Mouse (Mus musculus) neural tube, embryonic 11.5 days (tissue): Measurements from ENCODE around the gene Tedc2. TPM values are rescaled to one million over a fixed set of nuclear protein-coding genes. Genes with fewer than 3 reads are reported as not detected.

Experiments
- ATAC-seq: fragments of 200-750 bp; cut with Nextera tagmentation; 2 replicates; pipeline ENCODE4 v1.8.0; 2017; ENCODE audit warnings: moderate number of reproducible peaks, mild to moderate bottlenecking, moderate TSS enrichment, moderate library complexity; ENCODE audit not compliant: insufficient read depth, low FRiP score, low TSS enrichment
- DNase-seq: peaks from one replicate; pipeline ENCODE4 v3.0.0-alpha.2; 2015; ENCODE audit warnings: low spot score
- H3K27ac ChIP-seq: fragments of 300-500 bp; sonication (generic); 2 replicates; pipeline ENCODE4 v1.5.1; 2014; ENCODE audit warnings: low read depth, mild to moderate bottlenecking, low read length
- H3K27me3 ChIP-seq: fragments of 300-500 bp; sonication (generic); 2 replicates; pipeline ENCODE4 v1.6.1; 2014; ENCODE audit warnings: mild to moderate bottlenecking, low read length, mixed read lengths; ENCODE audit not compliant: control insufficient read depth, insufficient read depth
- H3K36me3 ChIP-seq: fragments of 300-500 bp; sonication (generic); 2 replicates; pipeline ENCODE4 v1.6.1; 2014; ENCODE audit warnings: mild to moderate bottlenecking, low read length, moderate library complexity, mixed read lengths; ENCODE audit not compliant: control insufficient read depth, insufficient read depth
- H3K4me1 ChIP-seq: fragments of 300-500 bp; sonication (generic); 2 replicates; pipeline ENCODE4 v1.6.1; 2014; ENCODE audit warnings: low read length, mixed read lengths; ENCODE audit not compliant: control insufficient read depth, insufficient read depth
- H3K4me2 ChIP-seq: fragments of 300-500 bp; sonication (generic); 2 replicates; pipeline ENCODE4 v1.6.1; 2014; ENCODE audit warnings: low read depth, mild to moderate bottlenecking, moderate library complexity
- H3K4me3 ChIP-seq: fragments of 300-500 bp; sonication (generic); 2 replicates; pipeline ENCODE4 v1.5.1; 2014; ENCODE audit warnings: low read depth, low read length
- H3K9ac ChIP-seq: fragments of 300-500 bp; sonication (generic); 2 replicates; pipeline ENCODE4 v1.6.1; 2014; ENCODE audit warnings: mild to moderate bottlenecking, low read length
- H3K9me3 ChIP-seq: fragments of 300-500 bp; sonication (generic); 2 replicates; pipeline ENCODE4 v1.6.1; 2016; ENCODE audit warnings: low read length; ENCODE audit not compliant: control insufficient read depth
- WGBS: fragments of 180-500 bp; shearing (Covaris S2); extraction: QIAGEN DNeasy Blood & Tissue Kit; methylation state at CpG from one replicate; pipeline ENCODE4 v1.1.7; 2014; 5-methylcytosine and 5-hydroxymethylcytosine counted together
- polyA plus RNA-seq: library from polyadenylated mRNA; unstranded; fragments of >200 nt; fragmentation: Nextera tagmentation; extraction: Ambion mirVana; gene quantifications from 2 replicates; pipeline ENCODE4 v1.2.1, GENCODE M21; 2014

Tedc2 gene
- 16.7 and 18.3 TPM in 2 replicates for polyA plus RNA-seq

GRCm38 (mm10) chr17:24220435-24221411 lies at the start of gene Tedc2:
Tedc2 (minus strand) TSS chr17:24220851.
- ATAC-seq: peak; percentile 86

GRCm38 (mm10) chr17:24267133-24267532 lies 46.5 kb upstream of the Tedc2 start:
- DNase-seq: no peak
- WGBS: 89% methylated on average over 1 of the region's 1 CpGs
- H3K4me1 ChIP-seq: no peaks in the 10 kb centered on the region
- H3K9ac ChIP-seq: no peak overlapping the region
- no peaks in the 10 kb centered on the region for H3K36me3 ChIP-seq
- ATAC-seq: no peak
- H3K4me3 ChIP-seq: no peak overlapping the region
- H3K27me3 ChIP-seq: no peaks in the 10 kb centered on the region
- no peaks in the 10 kb centered on the region for H3K9me3 ChIP-seq
- H3K4me2 ChIP-seq: no peak overlapping the region
- no peak overlapping the region for H3K27ac ChIP-seq

More at GRCm38 (mm10) chr17:24220435-24221411, at the start of gene Tedc2:
- Histone ChIP-seq H3K27ac (no peak within 1 kb of the TSS), H3K9ac (peak within 1 kb of the TSS; percentile 69), H3K4me1 (peaks cover 13% of the 10 kb centered on the region), H3K36me3 (peaks cover 13% of the 10 kb centered on the region), H3K4me2 (peak within 1 kb of the TSS; percentile 92), H3K9me3 (no peaks in the 10 kb centered on the region), H3K27me3 (no peaks in the 10 kb centered on the region), H3K4me3 (peak within 1 kb of the TSS; percentile 78)
- DNase-seq: peak; percentile 92
- WGBS: 6% methylated on average over 41 of the region's 41 CpGs

GRCm38 (mm10) chr17:24264766-24265165 lies 44.1 kb upstream of the Tedc2 start:
- WGBS: 91% methylated on average over 2 of the region's 2 CpGs
- no peak for DNase-seq

GRCm38 (mm10) chr17:24260516-24260915 lies 39.9 kb upstream of the Tedc2 start:
- Histone ChIP-seq H3K9ac (no peak overlapping the region), H3K27me3 (no peaks in the 10 kb centered on the region), H3K36me3 (no peaks in the 10 kb centered on the region), H3K9me3 (no peaks in the 10 kb centered on the region), H3K27ac (no peak overlapping the region), H3K4me3 (no peak overlapping the region), H3K4me1 (no peaks in the 10 kb centered on the region), H3K4me2 (no peak overlapping the region)
- no peak for ATAC-seq
- DNase-seq: no peak
- WGBS: 59% methylated on average over 4 of the region's 4 CpGs

More at GRCm38 (mm10) chr17:24264766-24265165, 44.1 kb upstream of the Tedc2 start:
- Histone ChIP-seq H3K9ac (no peak overlapping the region), H3K4me1 (no peaks in the 10 kb centered on the region), H3K4me2 (no peak overlapping the region), H3K9me3 (no peaks in the 10 kb centered on the region), H3K27me3 (no peaks in the 10 kb centered on the region), H3K36me3 (no peaks in the 10 kb centered on the region), H3K27ac (no peak overlapping the region), H3K4me3 (no peak overlapping the region)
- no peak for ATAC-seq

- H3K9ac ChIP-seq: no peak overlapping the region
- H3K27ac ChIP-seq: no peak overlapping the region
- H3K4me1 ChIP-seq: no peaks in the 10 kb centered on the region
- no peak overlapping the region for H3K4me2 ChIP-seq
- ATAC-seq: no peak
- 76% methylated on average over 5 of the region's 5 CpGs for WGBS
- H3K9me3 ChIP-seq: no peaks in the 10 kb centered on the region
- no peaks in the 10 kb centered on the region for H3K36me3 ChIP-seq
- no peaks in the 10 kb centered on the region for H3K27me3 ChIP-seq
- no peak for DNase-seq
- no peak overlapping the region for H3K4me3 ChIP-seq
Measured at GRCm38 (mm10) chr17:24259702-24260101, 39.1 kb upstream of the Tedc2 start.

GRCm38 (mm10) chr17:24258981-24259380 lies 38.3 kb upstream of the Tedc2 start:
- ATAC-seq (no peak), DNase-seq (no peak)
- H3K9me3 ChIP-seq: no peaks in the 10 kb centered on the region
- 63% methylated on average over 4 of the region's 4 CpGs for WGBS
- H3K9ac ChIP-seq: no peak overlapping the region
- H3K4me2 ChIP-seq: no peak overlapping the region
- no peaks in the 10 kb centered on the region for H3K36me3 ChIP-seq
- no peak overlapping the region for H3K27ac ChIP-seq
- H3K4me3 ChIP-seq: no peak overlapping the region
- no peaks in the 10 kb centered on the region for H3K4me1 ChIP-seq
- no peaks in the 10 kb centered on the region for H3K27me3 ChIP-seq

- no peak for ATAC-seq
- no peaks in the 10 kb centered on the region for H3K9me3 ChIP-seq
- no peak for DNase-seq
- H3K4me3 ChIP-seq: no peak overlapping the region
- no peaks in the 10 kb centered on the region for H3K27me3 ChIP-seq
- H3K4me2 ChIP-seq: no peak overlapping the region
- H3K27ac ChIP-seq: no peak overlapping the region
- H3K9ac ChIP-seq: no peak overlapping the region
- H3K36me3 ChIP-seq: peaks cover 8% of the 10 kb centered on the region
- peaks cover 12% of the 10 kb centered on the region; the same call in 1 of the 2 replicates for H3K4me1 ChIP-seq
- 95% methylated on average over 2 of the region's 2 CpGs for WGBS
Measured at GRCm38 (mm10) chr17:24252329-24252728, 31.7 kb upstream of the Tedc2 start.

GRCm38 (mm10) chr17:24251320-24252069 lies 30.8 kb upstream of the Tedc2 start, which contains the start of gene Ccnf:
Ccnf (minus strand) TSS chr17:24251484.
- H3K27ac ChIP-seq: peak within 1 kb of the TSS; percentile 78
- under 1% methylated on average over 48 of the region's 48 CpGs for WGBS
- peaks cover 8% of the 10 kb centered on the region for H3K36me3 ChIP-seq
- H3K27me3 ChIP-seq: no peaks in the 10 kb centered on the region
- ATAC-seq: peak; percentile 100
- peaks cover 12% of the 10 kb centered on the region; the same call in 1 of the 2 replicates for H3K4me1 ChIP-seq
- no peaks in the 10 kb centered on the region for H3K9me3 ChIP-seq
- peak; percentile 97 for DNase-seq
- H3K4me2 ChIP-seq: peak within 1 kb of the TSS; percentile 62
- peak within 1 kb of the TSS; percentile 77 for H3K4me3 ChIP-seq
- peak within 1 kb of the TSS; percentile 89 for H3K9ac ChIP-seq
